Mouse (Mus musculus) mature B cell (primary cell): ENCODE data around the gene Lcn2.

ENCODE experiments used
- in situ Hi-C: fragments of 300-500 bp; cut with MboI; formaldehyde crosslinking; loops from 2 replicates; pipeline ENCODE4 v1.14.3; 2019

Gene Lcn2

DNA sequence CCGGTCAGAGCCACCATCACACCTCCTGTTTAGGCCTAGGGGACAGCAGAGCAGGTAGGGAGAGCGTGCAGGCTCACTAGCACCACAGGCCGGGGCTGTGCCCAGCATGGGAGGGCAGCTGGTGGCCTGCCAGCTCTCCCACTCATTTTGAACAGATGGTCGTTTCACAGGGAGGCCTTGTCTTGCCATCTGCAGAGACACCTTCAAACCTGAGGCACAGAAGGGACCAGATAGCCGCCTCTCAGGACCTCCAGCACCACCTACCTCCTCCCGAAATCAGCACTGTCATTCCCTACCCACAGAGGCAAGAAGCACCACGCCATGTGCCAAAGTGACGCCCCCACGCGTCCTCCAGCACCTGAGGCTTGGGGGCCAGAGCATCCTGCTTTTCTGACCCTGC is 44.0 kb downstream of the Lcn2 start:
- in situ Hi-C loops, result no loop called here

DNA sequence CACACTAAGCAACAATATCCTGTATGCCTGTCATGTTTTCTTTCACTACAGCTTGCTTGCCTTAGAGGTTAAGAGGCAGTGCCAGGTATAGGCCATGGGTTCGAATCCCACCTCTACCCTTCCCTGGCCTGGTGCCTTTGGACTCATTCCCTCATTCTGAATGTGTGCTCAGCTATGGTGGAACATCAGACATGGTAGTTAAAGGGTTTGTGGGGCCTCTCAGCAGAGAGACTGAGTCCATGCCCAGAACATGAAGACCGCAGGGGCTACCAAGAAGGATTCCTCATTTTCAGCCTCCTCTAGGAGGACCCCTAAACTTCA is 44.7 kb downstream of the Lcn2 start:
- in situ Hi-C loops, result no loop called here

DNA sequence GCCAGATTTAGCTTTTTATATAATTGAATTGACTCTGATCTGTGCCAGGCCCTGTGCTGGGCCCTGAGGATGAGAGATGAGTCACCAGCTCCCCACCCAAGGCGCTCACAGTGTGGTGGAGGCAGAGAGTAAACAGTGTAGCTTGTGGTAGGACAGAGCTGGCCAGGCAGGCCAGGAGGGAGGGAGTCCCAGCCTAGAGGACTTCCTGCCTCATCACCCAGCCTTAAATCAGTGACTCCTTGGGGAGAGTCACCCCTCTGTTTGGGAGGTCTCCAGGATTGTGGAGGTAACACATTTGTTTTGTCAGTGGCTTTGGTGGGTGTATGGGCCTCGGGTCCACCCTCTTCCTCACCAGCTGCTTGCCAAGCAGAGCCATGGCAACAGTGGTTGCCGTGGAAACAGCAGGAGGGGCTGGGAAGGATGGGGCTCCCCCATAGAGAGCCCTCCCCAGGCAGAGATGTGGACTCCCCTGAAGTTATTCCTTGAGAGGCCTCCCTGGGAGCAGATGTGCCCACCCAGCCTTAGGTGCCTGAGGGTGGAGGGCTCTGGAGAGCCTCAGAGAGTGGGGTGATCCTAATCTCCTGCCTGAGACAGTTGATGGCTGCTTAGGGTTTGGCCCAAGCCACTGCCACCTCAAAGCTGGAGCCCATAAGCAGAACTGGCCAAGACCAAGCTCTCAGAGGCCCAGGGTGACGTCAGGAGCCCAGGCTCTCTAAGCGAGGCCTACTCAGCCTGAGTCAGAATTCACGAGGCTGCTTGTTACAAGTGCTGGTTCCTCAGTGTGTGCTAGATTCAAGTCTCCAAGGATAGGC is 45.3 kb downstream of the Lcn2 start:
- in situ Hi-C loops, result no loop called here

DNA sequence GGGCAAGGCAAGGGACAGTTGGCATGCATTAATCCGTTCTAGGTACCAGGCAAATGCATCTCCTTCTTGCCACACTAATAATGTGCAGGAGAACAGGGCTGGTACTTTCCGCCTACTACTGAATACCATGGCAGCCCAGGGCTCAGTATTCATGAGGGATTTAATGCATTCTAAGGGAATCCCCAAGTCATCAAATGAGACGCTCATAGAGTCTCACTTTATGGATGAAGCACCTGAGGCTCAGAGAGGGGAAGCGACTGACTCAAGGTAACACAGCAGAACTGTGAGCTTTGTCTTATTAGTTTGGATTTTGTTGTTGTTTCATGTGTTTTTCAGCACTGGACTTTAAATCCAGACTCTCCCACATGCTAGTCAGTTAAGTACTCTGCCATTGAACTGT is 46.0 kb downstream of the Lcn2 start:
- in situ Hi-C loops, result no loop called here

DNA sequence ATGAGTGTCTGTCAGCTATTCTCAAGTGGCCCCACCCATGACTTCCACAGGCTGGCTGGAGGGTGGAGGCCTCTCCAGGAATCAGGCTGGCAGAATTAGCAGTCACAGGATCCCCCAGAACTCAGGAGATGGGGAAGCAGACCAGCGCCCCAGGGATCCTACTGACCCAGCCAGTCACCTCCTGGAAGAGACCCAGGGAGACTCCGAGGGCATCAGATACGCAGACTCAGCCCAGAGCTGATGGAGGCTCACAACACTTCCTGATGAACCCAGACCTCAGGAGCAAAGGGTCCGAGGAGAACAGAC is 46.5 kb downstream of the Lcn2 start:
- in situ Hi-C loops, result no loop called here

DNA sequence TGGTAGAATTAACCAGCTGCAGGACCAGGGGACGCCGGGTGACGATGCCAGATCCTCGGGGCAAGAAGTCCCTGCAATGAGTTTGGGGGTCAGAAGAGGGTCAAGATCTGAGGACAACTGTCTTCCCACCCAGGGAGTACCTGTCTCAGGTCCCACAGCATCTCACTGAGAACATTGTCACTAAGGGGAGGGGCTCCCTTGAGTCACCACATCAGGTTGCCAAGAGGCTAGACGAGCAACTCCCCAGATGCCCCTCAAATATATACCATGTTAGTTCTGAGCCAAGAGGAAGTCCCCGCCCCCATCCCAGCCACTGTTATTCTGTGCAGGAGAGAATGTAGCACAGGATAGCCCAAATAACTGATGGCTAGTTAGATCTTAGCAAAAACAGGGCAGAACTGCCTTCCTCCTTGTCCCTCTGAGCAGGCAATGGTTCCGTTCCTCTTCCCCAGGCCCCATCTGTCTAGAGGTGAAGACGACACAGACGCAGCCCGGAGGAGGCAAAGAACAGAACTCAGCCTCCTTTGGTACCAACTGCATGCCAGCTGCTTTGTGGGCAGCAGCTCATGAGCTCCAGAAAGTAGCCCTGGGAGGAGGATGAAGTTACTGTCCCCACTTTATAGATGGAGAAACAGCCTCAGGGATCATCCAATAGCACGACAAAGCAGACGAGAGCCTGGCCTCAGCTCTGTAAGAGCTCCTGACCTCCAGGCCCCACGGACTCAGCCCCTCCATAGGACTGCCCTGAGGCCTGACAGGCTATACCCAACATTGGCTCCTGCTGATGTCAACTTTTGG is 47.0 kb downstream of the Lcn2 start:
- in situ Hi-C loops, result no loop called here

DNA sequence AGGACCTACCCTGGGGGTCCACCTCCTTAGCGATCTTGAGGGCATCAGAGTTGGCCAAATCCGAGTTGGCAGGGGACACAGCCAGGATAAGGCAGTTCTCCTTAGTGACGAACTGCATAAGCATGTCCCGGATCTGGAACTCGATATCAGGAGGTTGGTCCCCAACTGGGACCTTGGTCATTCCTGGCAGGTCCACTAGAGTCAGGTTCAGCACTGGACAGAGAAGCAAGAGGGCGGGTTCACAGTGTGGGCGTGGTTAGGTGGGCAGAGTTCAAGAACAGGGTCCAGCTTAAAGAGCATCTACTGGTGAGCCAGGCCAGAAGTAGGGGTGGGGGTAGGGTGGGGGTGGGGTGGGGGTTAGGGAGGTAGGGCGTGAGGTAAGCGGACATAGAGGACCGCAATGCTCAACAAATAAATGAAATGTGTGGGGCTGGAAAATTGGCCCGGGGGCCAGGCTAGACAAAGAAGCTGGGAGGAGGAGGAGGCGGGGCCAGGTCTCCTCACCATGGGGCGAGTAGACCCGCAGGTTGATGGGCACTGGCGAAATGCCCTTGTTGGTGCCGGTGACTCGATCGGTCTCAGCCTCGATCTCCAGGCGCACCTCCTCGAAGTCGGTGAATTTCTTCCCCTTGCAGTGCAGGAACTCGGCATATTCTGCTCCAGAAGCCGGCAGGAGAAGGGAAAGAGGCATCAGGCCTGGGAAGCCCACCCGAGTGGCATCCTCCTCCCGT is 48.0 kb downstream of the Lcn2 start:
- in situ Hi-C loops, result no loop called here

DNA sequence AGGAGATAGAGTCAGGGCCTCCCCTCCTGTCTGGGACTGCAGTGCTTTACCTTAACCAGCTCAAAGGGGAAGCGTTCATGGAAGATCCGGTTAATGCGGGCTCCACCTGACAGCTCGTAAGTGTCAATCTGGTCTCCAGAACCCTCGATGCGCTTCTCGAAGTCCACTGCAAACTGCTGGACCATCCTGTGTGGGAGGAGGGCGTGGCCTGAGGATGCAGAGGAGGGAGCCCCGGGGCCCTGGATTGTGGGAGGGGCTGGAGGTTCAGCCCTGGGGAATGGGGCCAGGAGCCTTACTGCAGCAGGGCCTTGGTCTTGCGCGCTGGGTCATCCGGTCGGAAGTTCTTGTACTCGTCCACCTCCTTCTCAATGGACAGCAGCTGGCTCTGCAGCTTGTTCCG is 52.2 kb downstream of the Lcn2 start:
- in situ Hi-C loops, result no loop called here
